Mouse (Mus musculus): ENCODE data around the gene Tmem132c. TPM values are rescaled to one million over a fixed set of nuclear protein-coding genes. Genes with fewer than 3 reads are reported as not detected.

The Tmem132c gene
- polyA plus RNA-seq, 1 experiment from 2014 or later: 1.5 TPM

GRCm38 (mm10) chr5:127592406-127592805 lies 350.8 kb downstream of the Tmem132c start:
- no peak for ATAC-seq (replicated peaks; ENCODE audit: low FRiP score)
- 63% methylated on average over 5 of the region's 5 CpGs for WGBS
- no peaks in the 10 kb centered on the region for H3K4me1 ChIP-seq
- no peak overlapping the region for H3K27ac ChIP-seq
- no peak overlapping the region for H3K4me2 ChIP-seq
- no peak overlapping the region for H3K4me3 ChIP-seq (replicated peaks)
- no peaks in the 10 kb centered on the region for H3K9me3 ChIP-seq (replicated peaks)
- no peaks in the 10 kb centered on the region for H3K27me3 ChIP-seq
- H3K36me3 ChIP-seq: peaks cover 64% of the 10 kb centered on the region
- H3K9ac ChIP-seq: no peak overlapping the region

GRCm38 (mm10) chr5:127592854-127593253 lies 351.2 kb downstream of the Tmem132c start:
- Histone ChIP-seq H3K4me3 (replicated peaks) (no peak overlapping the region), H3K4me2 (no peak overlapping the region), H3K36me3 (peaks cover 68% of the 10 kb centered on the region), H3K27me3 (no peaks in the 10 kb centered on the region), H3K9me3 (replicated peaks) (no peaks in the 10 kb centered on the region), H3K27ac (no peak overlapping the region), H3K9ac (no peak overlapping the region), H3K4me1 (no peaks in the 10 kb centered on the region)
- WGBS: 74% methylated on average over 6 of the region's 6 CpGs
- ATAC-seq (replicated peaks; ENCODE audit: low FRiP score): no peak

GRCm38 (mm10) chr5:127595676-127596075 lies 354.1 kb downstream of the Tmem132c start:
- H3K9me3 ChIP-seq (replicated peaks): no peaks in the 10 kb centered on the region
- H3K27me3 ChIP-seq: no peaks in the 10 kb centered on the region
- H3K27ac ChIP-seq: no peak overlapping the region
- no peak overlapping the region for H3K4me2 ChIP-seq
- WGBS: 95% methylated on average over 3 of the region's 3 CpGs
- ATAC-seq (replicated peaks; ENCODE audit: low FRiP score): no peak
- H3K36me3 ChIP-seq: peaks cover 92% of the 10 kb centered on the region
- H3K4me1 ChIP-seq: no peaks in the 10 kb centered on the region
- no peak overlapping the region for H3K4me3 ChIP-seq (replicated peaks)
- no peak overlapping the region for H3K9ac ChIP-seq

- Histone ChIP-seq H3K36me3 (peaks cover 99% of the 10 kb centered on the region), H3K9me3 (replicated peaks) (no peaks in the 10 kb centered on the region), H3K4me3 (replicated peaks) (no peak overlapping the region), H3K27me3 (no peaks in the 10 kb centered on the region), H3K9ac (no peak overlapping the region), H3K27ac (no peak overlapping the region), H3K4me2 (no peak overlapping the region), H3K4me1 (no peaks in the 10 kb centered on the region)
- ATAC-seq (replicated peaks; ENCODE audit: low FRiP score): no peak
- WGBS: 87% methylated on average over 7 of the region's 7 CpGs
Observed at GRCm38 (mm10) chr5:127596862-127597261, 355.3 kb downstream of the Tmem132c start.

- H3K27ac ChIP-seq: no peak overlapping the region
- ATAC-seq (replicated peaks; ENCODE audit: low FRiP score): no peak
- 92% methylated on average over 5 of the region's 5 CpGs for WGBS
- no peak overlapping the region for H3K4me3 ChIP-seq (replicated peaks)
- H3K4me1 ChIP-seq: no peaks in the 10 kb centered on the region
- H3K9me3 ChIP-seq (replicated peaks): no peaks in the 10 kb centered on the region
- H3K36me3 ChIP-seq: peaks cover 93% of the 10 kb centered on the region
- H3K27me3 ChIP-seq: no peaks in the 10 kb centered on the region
- H3K9ac ChIP-seq: no peak overlapping the region
- no peak overlapping the region for H3K4me2 ChIP-seq
Observed at GRCm38 (mm10) chr5:127602996-127603395, 361.4 kb downstream of the Tmem132c start.

GRCm38 (mm10) chr5:127607507-127607906 lies 365.9 kb downstream of the Tmem132c start:
- no peaks in the 10 kb centered on the region for H3K9me3 ChIP-seq (replicated peaks)
- H3K9ac ChIP-seq: no peak overlapping the region
- no peak overlapping the region for H3K4me3 ChIP-seq (replicated peaks)
- H3K36me3 ChIP-seq: peaks cover 58% of the 10 kb centered on the region
- ATAC-seq (replicated peaks; ENCODE audit: low FRiP score): no peak
- H3K4me2 ChIP-seq: no peak overlapping the region
- WGBS: 92% methylated on average over 2 of the region's 2 CpGs
- H3K27ac ChIP-seq: no peak overlapping the region
- no peaks in the 10 kb centered on the region for H3K27me3 ChIP-seq
- H3K4me1 ChIP-seq: no peaks in the 10 kb centered on the region

- Histone ChIP-seq H3K27me3 (no peaks in the 10 kb centered on the region), H3K9me3 (replicated peaks) (no peaks in the 10 kb centered on the region), H3K4me3 (replicated peaks) (no peak overlapping the region), H3K36me3 (peaks cover 41% of the 10 kb centered on the region), H3K27ac (no peak overlapping the region), H3K4me2 (no peak overlapping the region), H3K9ac (no peak overlapping the region), H3K4me1 (0 out of 2 replicates have a peak, but pooled peaks cover 3% of the 10 kb centered on the region)
- WGBS: 92% methylated on average over 7 of the region's 7 CpGs
- ATAC-seq (replicated peaks; ENCODE audit: low FRiP score): no peak
Observed at GRCm38 (mm10) chr5:127609191-127609714, 367.6 kb downstream of the Tmem132c start.

GRCm38 (mm10) chr5:127610787-127611509 lies 369.3 kb downstream of the Tmem132c start:
- Histone ChIP-seq H3K4me2 (no peak overlapping the region), H3K9me3 (replicated peaks) (no peaks in the 10 kb centered on the region), H3K4me1 (peaks cover 20% of the 10 kb centered on the region), H3K27me3 (no peaks in the 10 kb centered on the region), H3K9ac (no peak overlapping the region), H3K27ac (no peak overlapping the region), H3K4me3 (replicated peaks) (no peak overlapping the region), H3K36me3 (peaks cover 25% of the 10 kb centered on the region)
- WGBS: 64% methylated on average over 6 of the region's 6 CpGs
- ATAC-seq (replicated peaks; ENCODE audit: low FRiP score): no peak

- Histone ChIP-seq H3K4me2 (no peak overlapping the region), H3K4me3 (replicated peaks) (no peak overlapping the region), H3K9ac (no peak overlapping the region), H3K27me3 (no peaks in the 10 kb centered on the region), H3K36me3 (peaks cover 20% of the 10 kb centered on the region), H3K27ac (no peak overlapping the region), H3K9me3 (replicated peaks) (no peaks in the 10 kb centered on the region), H3K4me1 (peaks cover 25% of the 10 kb centered on the region)
- WGBS: 84% methylated on average over 1 of the region's 1 CpGs
- no peak for ATAC-seq (replicated peaks; ENCODE audit: low FRiP score)
Observed at GRCm38 (mm10) chr5:127611881-127612280, 370.3 kb downstream of the Tmem132c start.

- Histone ChIP-seq H3K4me2 (no peak overlapping the region), H3K9ac (no peak overlapping the region), H3K9me3 (replicated peaks) (no peaks in the 10 kb centered on the region), H3K27ac (no peak overlapping the region), H3K4me3 (replicated peaks) (no peak overlapping the region), H3K4me1 (peaks cover 25% of the 10 kb centered on the region), H3K36me3 (peaks cover 15% of the 10 kb centered on the region), H3K27me3 (no peaks in the 10 kb centered on the region)
- ATAC-seq (replicated peaks; ENCODE audit: low FRiP score): no peak
- 96% methylated on average over 6 of the region's 6 CpGs for WGBS
Observed at GRCm38 (mm10) chr5:127612397-127612796, 370.8 kb downstream of the Tmem132c start.
